Mouse (Mus musculus) midbrain, postnatal 0 days (tissue): Measurements from ENCODE around the gene Nup107. TPM values are rescaled to one million over a fixed set of nuclear protein-coding genes. Genes with fewer than 3 reads are reported as not detected.
"Not testable (repeated sequence)": the region's sequence is repeated elsewhere in the genome, so short reads cannot be mapped to it uniquely, and the experiment has no call there.

Experiments
- ATAC-seq: fragments of 200-750 bp; cut with Nextera tagmentation; 2 replicates; pipeline ENCODE4 v1.8.0; 2017; ENCODE audit warnings: moderate number of reproducible peaks, mild to moderate bottlenecking, moderate TSS enrichment, moderate library complexity; ENCODE audit not compliant: low FRiP score
- DNase-seq: peaks from one replicate; pipeline ENCODE4 v3.0.0-alpha.2; 2015; ENCODE audit warnings: low spot score
- H3K27ac ChIP-seq: fragments of 300-500 bp; sonication (generic); 2 replicates; pipeline ENCODE4 v1.5.1; 2014; ENCODE audit warnings: low read depth, mild to moderate bottlenecking, low read length, mixed read lengths
- H3K27me3 ChIP-seq: fragments of 300-500 bp; sonication (generic); 2 replicates; pipeline ENCODE4 v1.6.1; 2014; ENCODE audit warnings: low read length, control low read depth, mixed read lengths; ENCODE audit not compliant: insufficient read depth
- H3K36me3 ChIP-seq: fragments of 300-500 bp; sonication (generic); 2 replicates; pipeline ENCODE4 v1.6.1; 2014; ENCODE audit warnings: low read length, control low read depth, mixed read lengths; ENCODE audit not compliant: insufficient read depth
- H3K4me1 ChIP-seq: fragments of 300-500 bp; sonication (generic); 2 replicates; pipeline ENCODE4 v1.6.1; 2014; ENCODE audit warnings: mild to moderate bottlenecking, control low read depth, antibody characterized with exemption, low read length, mixed read lengths; ENCODE audit not compliant: insufficient read depth
- H3K4me2 ChIP-seq: fragments of 300-500 bp; sonication (generic); 2 replicates; pipeline ENCODE4 v1.6.1; 2014; ENCODE audit warnings: low read depth, mild to moderate bottlenecking, low read length, mixed read lengths; ENCODE audit not compliant: poor library complexity, severe bottlenecking
- H3K4me3 ChIP-seq: fragments of 300-500 bp; sonication (generic); 2 replicates; pipeline ENCODE4 v1.5.1; 2014; ENCODE audit warnings: low read depth, mild to moderate bottlenecking, low read length, moderate library complexity
- H3K9ac ChIP-seq: fragments of 300-500 bp; sonication (generic); replicated peaks from 2 replicates; pipeline ENCODE4 v1.6.1; 2014; ENCODE audit warnings: mild to moderate bottlenecking, low read length, moderate library complexity, mixed read lengths; ENCODE audit not compliant: poor library complexity, severe bottlenecking
- H3K9me3 ChIP-seq: fragments of 300-500 bp; sonication (generic); 2 replicates; pipeline ENCODE4 v1.6.1; 2016; ENCODE audit warnings: low read length, control low read depth
- CTCF ChIP-seq: IDR thresholded peaks from 2 replicates; pipeline ENCODE4 v1.5.1; 2016; ENCODE audit warnings: antibody characterized with exemption, mild to moderate bottlenecking
- WGBS: fragments of 180-500 bp; shearing (Covaris S2); extraction: QIAGEN DNeasy Blood & Tissue Kit; methylation state at CpG from one replicate; pipeline ENCODE4 v1.1.7; 2014; 5-methylcytosine and 5-hydroxymethylcytosine counted together
- polyA plus RNA-seq: library from polyadenylated mRNA; unstranded; fragments of >200 nt; fragmentation: Nextera tagmentation; extraction: Ambion mirVana; gene quantifications from 2 replicates; pipeline ENCODE4 v1.2.1, GENCODE M21; 2015
- total RNA-seq: library from RNA; depleted of rRNA; stranded (reverse); fragments of >200 nt; gene quantifications from 2 replicates; pipeline ENCODE4 v1.2.3, GENCODE M21; 2014

Nup107 gene
- total and polyA plus RNA-seq, 2 experiments from 2014 or later: 14.0 to 16.7 TPM

GRCm38 (mm10) chr10:117707114-117707838 is 85.2 kb downstream of the Nup107 start:
- H3K27ac ChIP-seq: no peak overlapping the region
- H3K4me2 ChIP-seq: no peak overlapping the region
- no peak for TF ChIP-seq CTCF
- H3K36me3 ChIP-seq: peaks cover 20% of the 10 kb centered on the region
- 99% methylated on average over 2 of the region's 2 CpGs for WGBS
- H3K9me3 ChIP-seq: no peaks in the 10 kb centered on the region
- H3K4me1 ChIP-seq: no peaks in the 10 kb centered on the region; the same call in none of the 2 replicates
- no peak overlapping the region for H3K9ac ChIP-seq
- DNase-seq (no peak), ATAC-seq (no peak)
- H3K27me3 ChIP-seq: no peaks in the 10 kb centered on the region
- H3K4me3 ChIP-seq: no peak overlapping the region

- Histone ChIP-seq H3K4me3 (no peak overlapping the region), H3K4me2 (no peak overlapping the region), H3K9ac (no peak overlapping the region), H3K4me1 (no peaks in the 10 kb centered on the region; the same call in none of the 2 replicates), H3K9me3 (no peaks in the 10 kb centered on the region), H3K27me3 (no peaks in the 10 kb centered on the region), H3K27ac (no peak overlapping the region), H3K36me3 (peaks cover 27% of the 10 kb centered on the region)
- ATAC-seq: no peak
- DNase-seq: no peak
- WGBS: 87% methylated on average over 6 of the region's 6 CpGs
- no peak for TF ChIP-seq CTCF
Observed at GRCm38 (mm10) chr10:117706440-117706839, 86.1 kb downstream of the Nup107 start.

- no peak for ATAC-seq
- no peak overlapping the region for H3K4me3 ChIP-seq
- H3K9me3 ChIP-seq: no peaks in the 10 kb centered on the region
- H3K4me1 ChIP-seq: no peaks in the 10 kb centered on the region; the same call in none of the 2 replicates
- no peak for DNase-seq
- no peaks in the 10 kb centered on the region for H3K27me3 ChIP-seq
- TF ChIP-seq CTCF: no peak
- H3K27ac ChIP-seq: no peak overlapping the region
- H3K36me3 ChIP-seq: peaks cover 27% of the 10 kb centered on the region
- H3K4me2 ChIP-seq: no peak overlapping the region
- H3K9ac ChIP-seq: no peak overlapping the region
Observed at GRCm38 (mm10) chr10:117705806-117706205, 86.7 kb downstream of the Nup107 start.

- no peak for TF ChIP-seq CTCF
- H3K4me2 ChIP-seq: no peak overlapping the region
- H3K27ac ChIP-seq: no peak overlapping the region
- H3K36me3 ChIP-seq: peaks cover 27% of the 10 kb centered on the region
- 96% methylated on average over 6 of the region's 6 CpGs for WGBS
- ATAC-seq (no peak), DNase-seq (no peak)
- no peaks in the 10 kb centered on the region for H3K9me3 ChIP-seq
- no peak overlapping the region for H3K9ac ChIP-seq
- no peak overlapping the region for H3K4me3 ChIP-seq
- no peaks in the 10 kb centered on the region for H3K27me3 ChIP-seq
- no peaks in the 10 kb centered on the region; the same call in none of the 2 replicates for H3K4me1 ChIP-seq
Observed at GRCm38 (mm10) chr10:117704964-117705335, 87.6 kb downstream of the Nup107 start.

- peaks cover 31% of the 10 kb centered on the region for H3K36me3 ChIP-seq
- H3K27me3 ChIP-seq, ATAC-seq, H3K4me1 ChIP-seq, DNase-seq, H3K4me3 ChIP-seq, H3K27ac ChIP-seq, H3K9me3 ChIP-seq, H3K4me2 ChIP-seq, H3K9ac ChIP-seq: not testable (repeated sequence)
- 98% methylated on average over 6 of the region's 6 CpGs for WGBS
Observed at GRCm38 (mm10) chr10:117704314-117704963, 88.1 kb downstream of the Nup107 start.

- 86% methylated on average over 3 of the region's 3 CpGs for WGBS
- Histone ChIP-seq H3K4me1 (no peaks in the 10 kb centered on the region; the same call in 1 of the 2 replicates), H3K9me3 (no peaks in the 10 kb centered on the region), H3K36me3 (peaks cover 38% of the 10 kb centered on the region), H3K4me2 (no peak overlapping the region), H3K27me3 (no peaks in the 10 kb centered on the region), H3K4me3 (no peak overlapping the region), H3K9ac (no peak overlapping the region), H3K27ac (no peak overlapping the region)
- ATAC-seq (no peak), DNase-seq (no peak)
- TF ChIP-seq CTCF: no peak
Observed at GRCm38 (mm10) chr10:117703506-117703905, 89.0 kb downstream of the Nup107 start.
